Mouse (Mus musculus) cerebellum, postnatal 10 days (tissue): Measurements from ENCODE around the gene Zpbp2.

Source experiments
- DNase-seq, 2 experiments: peaks; one replicate each; pipeline ENCODE4 v3.0.0; 2021; ENCODE audit warnings: mixed read lengths in 2 of 2

Zpbp2 gene

GRCm38 (mm10) chr11:98555124-98555700, 4.3 kb downstream of the Zpbp2 start:
- peak in 1 of 2 experiments; percentile 21 for DNase-seq

GRCm38 (mm10) chr11:98560942-98561341, 10.0 kb downstream of the Zpbp2 start:
- no peak for DNase-seq

GRCm38 (mm10) chr11:98563025-98563424, 12.1 kb downstream of the Zpbp2 start:
- DNase-seq, result no peak

GRCm38 (mm10) chr11:98563921-98564414, 13.1 kb downstream of the Zpbp2 start:
- DNase-seq, result no peak

GRCm38 (mm10) chr11:98568326-98568725, 17.4 kb downstream of the Zpbp2 start:
- no peak for DNase-seq

GRCm38 (mm10) chr11:98569461-98569860, 18.6 kb downstream of the Zpbp2 start:
- no peak for DNase-seq

GRCm38 (mm10) chr11:98577776-98578175, 26.9 kb downstream of the Zpbp2 start:
- peak in 1 of 2 experiments; percentile 36 for DNase-seq

GRCm38 (mm10) chr11:98580301-98581121, 29.6 kb downstream of the Zpbp2 start:
- no peak for DNase-seq

GRCm38 (mm10) chr11:98581286-98582029, 30.6 kb downstream of the Zpbp2 start:
- no peak for DNase-seq

GRCm38 (mm10) chr11:98582030-98582388, 31.1 kb downstream of the Zpbp2 start:
- DNase-seq, result no peak

GRCm38 (mm10) chr11:98582551-98583264, 31.8 kb downstream of the Zpbp2 start:
- DNase-seq, result no peak

GRCm38 (mm10) chr11:98583265-98583552, 32.3 kb downstream of the Zpbp2 start:
- DNase-seq, result no peak

- no peak for DNase-seq
Measured at GRCm38 (mm10) chr11:98583571-98583970, 32.7 kb downstream of the Zpbp2 start.

- no peak for DNase-seq
Measured at GRCm38 (mm10) chr11:98584146-98584545, 33.2 kb downstream of the Zpbp2 start.

GRCm38 (mm10) chr11:98584629-98585177, 33.8 kb downstream of the Zpbp2 start:
- DNase-seq, result no peak

- peak in 1 of 2 experiments; percentile 63 for DNase-seq
Measured at GRCm38 (mm10) chr11:98586087-98586891, 35.4 kb downstream of the Zpbp2 start.

- DNase-seq, result peak; percentile 100
Measured at GRCm38 (mm10) chr11:98586892-98587563, 36.1 kb downstream of the Zpbp2 start, which contains the start of gene Ormdl3. Gene Ormdl3 (minus strand): TSS chr11:98587368.

- peak; percentile 71 to 76 for DNase-seq
Measured at GRCm38 (mm10) chr11:98587684-98588546, 37.0 kb downstream of the Zpbp2 start.

GRCm38 (mm10) chr11:98588833-98589281, 38.0 kb downstream of the Zpbp2 start:
- peak in 1 of 2 experiments; percentile 47 for DNase-seq

- DNase-seq, result no peak
Measured at GRCm38 (mm10) chr11:98589306-98589705, 38.4 kb downstream of the Zpbp2 start.
